Mouse (Mus musculus) telencephalon, adult 2 months (tissue): ENCODE data around the gene Eml1.
A peak's percentile ranks its signal among the peaks of the same experiment; 100 is the strongest.

ENCODE experiments used
- DNase-seq: peaks from one replicate; pipeline ENCODE4 v3.0.0-alpha.2; 2011; ENCODE audit warnings: low read depth, low spot score

Eml1 gene

GRCm38 (mm10) chr12:108422495-108422857 is 51.7 kb downstream of the Eml1 start:
- no peak for DNase-seq

GRCm38 (mm10) chr12:108422858-108423631 is 52.3 kb downstream of the Eml1 start:
- DNase-seq, result no peak

GRCm38 (mm10) chr12:108430964-108431363 is 60.2 kb downstream of the Eml1 start:
- no peak for DNase-seq

GRCm38 (mm10) chr12:108431714-108432113 is 61.0 kb downstream of the Eml1 start:
- no peak for DNase-seq

- DNase-seq, result no peak
These were observed 61.8 kb downstream of the Eml1 start for GRCm38 (mm10) chr12:108432578-108432977.

- peak; percentile 92 for DNase-seq
These were observed 62.3 kb downstream of the Eml1 start for GRCm38 (mm10) chr12:108433030-108433429.

- DNase-seq, result no peak
These were observed 62.7 kb downstream of the Eml1 start for GRCm38 (mm10) chr12:108433498-108433897.

- no peak for DNase-seq
These were observed 64.8 kb downstream of the Eml1 start for GRCm38 (mm10) chr12:108435444-108436015.

- DNase-seq, result peak; percentile 84
These were observed 65.5 kb downstream of the Eml1 start for GRCm38 (mm10) chr12:108436029-108436923.

GRCm38 (mm10) chr12:108437446-108437845 is 66.7 kb downstream of the Eml1 start:
- DNase-seq, result no peak

GRCm38 (mm10) chr12:108443271-108443670 is 72.5 kb downstream of the Eml1 start:
- no peak for DNase-seq

GRCm38 (mm10) chr12:108443708-108444107 is 73.0 kb downstream of the Eml1 start:
- no peak for DNase-seq

- no peak for DNase-seq
These were observed 73.7 kb downstream of the Eml1 start for GRCm38 (mm10) chr12:108444166-108445115.

- DNase-seq, result no peak
These were observed 76.0 kb downstream of the Eml1 start for GRCm38 (mm10) chr12:108446721-108447120.

- no peak for DNase-seq
These were observed 77.6 kb downstream of the Eml1 start for GRCm38 (mm10) chr12:108448396-108448795.

GRCm38 (mm10) chr12:108449935-108450334 is 79.2 kb downstream of the Eml1 start:
- DNase-seq, result no peak

- DNase-seq, result no peak
These were observed 79.8 kb downstream of the Eml1 start for GRCm38 (mm10) chr12:108450546-108450945.

GRCm38 (mm10) chr12:108452151-108452874 is 81.6 kb downstream of the Eml1 start:
- no peak for DNase-seq

GRCm38 (mm10) chr12:108453561-108454044 is 82.8 kb downstream of the Eml1 start:
- no peak for DNase-seq

- no peak for DNase-seq
These were observed 84.2 kb downstream of the Eml1 start for GRCm38 (mm10) chr12:108455004-108455403.
